Mouse (Mus musculus) lung, embryonic 15.5 days (tissue): ENCODE data around the gene Igsf8. TPM values are rescaled to one million over a fixed set of nuclear protein-coding genes. Genes with fewer than 3 reads are reported as not detected.

ENCODE experiments used
- ATAC-seq: fragments of 200-750 bp; cut with Nextera tagmentation; 2 replicates; pipeline ENCODE4 v1.8.0; 2017; ENCODE audit warnings: moderate number of reproducible peaks, borderline replicate concordance; ENCODE audit not compliant: low FRiP score, low TSS enrichment; ENCODE audit errors: extremely low read depth
- H3K27ac ChIP-seq: fragments of 300-500 bp; sonication (generic); 2 replicates; pipeline ENCODE4 v1.5.1; 2015; ENCODE audit warnings: moderate library complexity, mild to moderate bottlenecking, inconsistent platforms
- H3K27me3 ChIP-seq: fragments of 300-500 bp; sonication (generic); 2 replicates; pipeline ENCODE4 v1.6.1; 2015; ENCODE audit warnings: inconsistent platforms
- H3K36me3 ChIP-seq: fragments of 300-500 bp; sonication (generic); 2 replicates; pipeline ENCODE4 v1.6.1; 2015; ENCODE audit warnings: inconsistent platforms
- H3K4me1 ChIP-seq: fragments of 300-500 bp; sonication (generic); 2 replicates; pipeline ENCODE4 v1.6.1; 2015; ENCODE audit warnings: inconsistent platforms
- H3K4me2 ChIP-seq: fragments of 300-500 bp; sonication (generic); 2 replicates; pipeline ENCODE4 v1.6.1; 2015; ENCODE audit warnings: inconsistent platforms, mild to moderate bottlenecking, moderate library complexity
- H3K4me3 ChIP-seq: fragments of 300-500 bp; sonication (generic); 2 replicates; pipeline ENCODE4 v1.5.1; 2015; ENCODE audit warnings: mild to moderate bottlenecking, inconsistent platforms
- H3K9ac ChIP-seq: fragments of 300-500 bp; sonication (generic); 2 replicates; pipeline ENCODE4 v1.6.1; 2015; ENCODE audit warnings: inconsistent platforms
- H3K9me3 ChIP-seq: fragments of 300-500 bp; sonication (generic); 2 replicates; pipeline ENCODE4 v1.6.1; 2016; ENCODE audit warnings: inconsistent platforms
- WGBS: fragments of 180-500 bp; shearing (Covaris S2); methylation state at CpG from one replicate; pipeline ENCODE4 v1.1.7; 2015; 5-methylcytosine and 5-hydroxymethylcytosine counted together
- polyA plus RNA-seq: library from polyadenylated mRNA; unstranded; fragments of >200 nt; fragmentation: Nextera tagmentation; extraction: Ambion mirVana; gene quantifications from 2 replicates; pipeline ENCODE4 v1.2.1, GENCODE M21; 2015

Igsf8 gene
- polyA plus RNA-seq, 1 experiment from 2014 or later: 46.2 TPM

DNA sequence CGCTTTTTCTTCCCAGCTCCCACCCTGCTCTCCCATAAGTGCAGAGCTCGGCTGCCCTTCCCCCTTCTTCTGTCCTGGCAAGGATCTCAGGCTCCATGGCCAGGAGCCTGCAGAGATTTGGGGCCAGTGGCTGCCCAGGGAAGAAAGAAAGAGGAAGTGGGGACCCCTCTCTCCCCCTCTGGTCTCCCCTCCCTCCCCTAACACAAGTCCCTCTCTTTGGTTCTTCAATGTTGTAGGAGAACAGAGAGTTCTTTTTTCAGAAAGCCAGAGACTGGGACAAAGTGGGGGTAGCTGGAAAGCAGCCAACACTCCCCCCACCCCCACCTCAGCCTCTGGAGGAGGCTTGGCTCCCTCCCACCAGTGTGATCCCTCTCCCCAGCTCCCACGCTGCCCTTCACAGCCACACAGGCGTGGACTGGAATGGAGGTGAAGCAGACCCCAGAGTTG is 34.3 kb downstream of the Igsf8 start:
- Histone ChIP-seq H3K4me3 (no peak overlapping the region), H3K27me3 (no peaks in the 10 kb centered on the region), H3K27ac (peak overlapping the region; percentile 46; the same call in 1 of the 2 replicates), H3K36me3 (no peaks in the 10 kb centered on the region), H3K9ac (no peak overlapping the region), H3K4me2 (peak overlapping the region; percentile 55; the same call in 1 of the 2 replicates), H3K4me1 (peaks cover 33% of the 10 kb centered on the region), H3K9me3 (no peaks in the 10 kb centered on the region)
- WGBS: 29% methylated on average over 4 of the region's 4 CpGs
- ATAC-seq: peak; percentile 46; the same call in 1 of the 2 replicates

DNA sequence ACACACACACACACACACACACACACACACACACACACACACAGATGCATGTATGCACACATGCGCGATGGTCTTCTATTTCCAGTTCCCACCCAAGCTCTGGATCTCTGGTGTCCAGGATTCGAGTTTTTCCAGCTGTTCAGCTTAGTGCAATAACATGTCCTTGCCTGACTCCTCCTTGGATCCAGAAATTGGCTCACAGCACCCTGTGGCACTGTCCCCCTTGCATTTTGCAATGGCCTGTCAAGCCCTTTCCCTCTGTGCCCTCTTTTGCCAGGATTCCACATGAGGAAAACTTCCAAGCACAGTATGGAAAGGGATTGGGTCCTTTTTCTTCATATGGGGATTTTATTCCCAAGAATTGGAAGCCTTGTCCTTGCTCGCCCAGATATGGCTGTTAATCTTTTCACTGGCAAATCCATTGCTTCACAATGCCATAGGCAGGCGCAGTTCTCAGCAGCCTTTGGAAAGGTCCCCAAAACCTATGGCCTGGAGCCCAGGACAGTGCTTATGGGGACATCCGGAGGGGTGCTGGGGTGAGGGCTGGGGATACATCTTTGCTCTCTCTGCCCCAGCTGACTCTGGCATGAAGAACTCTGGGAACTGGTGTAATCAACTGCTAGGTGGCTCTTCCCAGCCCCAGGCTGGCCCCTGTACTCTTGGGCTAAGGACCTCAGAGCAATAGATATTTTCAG is 35.5 kb downstream of the Igsf8 start:
- Histone ChIP-seq H3K27me3 (no peaks in the 10 kb centered on the region), H3K9ac (peak overlapping the region; percentile 25), H3K4me1 (peaks cover 33% of the 10 kb centered on the region), H3K9me3 (no peaks in the 10 kb centered on the region), H3K27ac (peak overlapping the region; percentile 75), H3K4me2 (peak overlapping the region; percentile 55), H3K36me3 (no peaks in the 10 kb centered on the region), H3K4me3 (peak overlapping the region; percentile 31)
- ATAC-seq: no peak
- WGBS: 63% methylated on average over 6 of the region's 6 CpGs

DNA sequence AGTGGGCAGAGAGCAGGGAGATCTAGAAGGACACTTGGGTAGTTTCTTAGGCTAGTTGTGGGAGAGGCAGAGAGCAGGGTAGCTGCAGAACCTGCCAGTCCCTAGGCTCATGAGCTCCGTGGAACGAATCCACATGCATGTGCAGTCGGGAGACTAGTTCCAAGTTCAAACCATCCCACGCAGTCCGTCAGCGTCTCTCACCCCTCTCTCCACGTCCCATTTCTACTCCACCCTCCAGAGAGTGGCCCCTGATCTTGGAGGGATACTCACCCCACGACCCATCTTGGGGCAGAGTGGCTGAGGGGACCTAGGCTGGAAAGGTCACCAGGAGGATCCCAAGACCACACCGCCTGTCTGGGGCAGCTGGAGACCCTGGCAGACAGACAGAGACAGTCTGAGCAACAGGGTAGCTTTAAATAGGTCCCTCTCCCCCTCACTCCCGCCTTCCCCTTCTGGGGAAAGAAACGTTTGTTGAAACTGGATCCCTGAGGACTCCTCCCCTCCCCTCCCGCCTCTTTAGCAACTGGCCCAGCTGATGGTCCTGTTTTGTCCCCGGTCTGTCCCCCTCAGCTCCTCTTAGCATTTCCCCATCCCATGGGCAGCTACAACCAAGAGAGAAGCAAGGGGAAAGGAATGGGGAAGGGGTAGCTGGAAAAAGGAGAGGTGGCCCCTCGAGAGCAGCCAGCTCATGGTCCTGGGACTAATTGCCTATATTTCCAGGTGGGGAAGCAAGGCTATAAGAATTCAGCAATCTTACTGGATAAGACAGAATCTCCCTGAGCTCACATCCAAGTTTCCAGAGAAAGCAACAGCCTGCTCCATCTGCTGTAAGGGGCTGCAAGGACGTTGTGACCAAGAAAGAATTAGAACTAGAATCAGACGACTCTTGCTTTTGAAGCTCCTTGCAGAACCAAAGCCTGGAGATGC is 36.4 kb downstream of the Igsf8 start, which contains the start of gene Atp1a2:
TSS of gene Atp1a2 (minus strand) at position 454 of the 927 bp plus-strand sequence.
- peak within 1 kb of the TSS; percentile 55 for H3K4me2 ChIP-seq
- peak; percentile 65 for ATAC-seq
- H3K9me3 ChIP-seq: no peaks in the 10 kb centered on the region
- 7% methylated on average over 16 of the region's 16 CpGs for WGBS
- peak within 1 kb of the TSS; percentile 31 for H3K4me3 ChIP-seq
- peak within 1 kb of the TSS; percentile 25 for H3K9ac ChIP-seq
- no peaks in the 10 kb centered on the region for H3K36me3 ChIP-seq
- peaks cover 35% of the 10 kb centered on the region for H3K4me1 ChIP-seq
- no peaks in the 10 kb centered on the region for H3K27me3 ChIP-seq
- H3K27ac ChIP-seq: peak within 1 kb of the TSS; percentile 75

DNA sequence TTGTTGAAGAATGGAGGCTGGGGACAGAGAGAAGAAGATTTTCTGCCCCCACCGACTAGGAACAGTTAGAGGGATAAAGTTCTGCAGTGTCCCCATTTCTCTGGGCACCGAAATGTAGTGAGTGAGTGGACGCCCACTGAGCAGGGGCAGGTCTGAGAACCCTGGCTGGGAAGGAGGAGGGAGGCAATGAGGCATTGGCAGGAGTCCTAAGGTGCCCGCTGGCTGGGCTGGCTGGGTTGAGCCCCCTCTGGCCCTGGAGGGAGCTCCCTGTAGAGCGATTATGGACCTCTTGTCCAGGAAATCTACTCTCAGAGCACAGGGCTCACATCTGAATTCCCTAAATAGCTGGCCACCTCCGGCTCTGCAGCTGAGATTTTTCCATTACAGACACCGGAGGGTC is 38.1 kb downstream of the Igsf8 start:
- H3K27me3 ChIP-seq: no peaks in the 10 kb centered on the region
- H3K4me1 ChIP-seq: peaks cover 37% of the 10 kb centered on the region
- WGBS: 64% methylated on average over 7 of the region's 7 CpGs
- H3K27ac ChIP-seq: no peak overlapping the region
- no peak overlapping the region for H3K4me3 ChIP-seq
- no peaks in the 10 kb centered on the region for H3K36me3 ChIP-seq
- H3K9me3 ChIP-seq: no peaks in the 10 kb centered on the region
- no peak for ATAC-seq
- no peak overlapping the region for H3K4me2 ChIP-seq
- H3K9ac ChIP-seq: no peak overlapping the region

DNA sequence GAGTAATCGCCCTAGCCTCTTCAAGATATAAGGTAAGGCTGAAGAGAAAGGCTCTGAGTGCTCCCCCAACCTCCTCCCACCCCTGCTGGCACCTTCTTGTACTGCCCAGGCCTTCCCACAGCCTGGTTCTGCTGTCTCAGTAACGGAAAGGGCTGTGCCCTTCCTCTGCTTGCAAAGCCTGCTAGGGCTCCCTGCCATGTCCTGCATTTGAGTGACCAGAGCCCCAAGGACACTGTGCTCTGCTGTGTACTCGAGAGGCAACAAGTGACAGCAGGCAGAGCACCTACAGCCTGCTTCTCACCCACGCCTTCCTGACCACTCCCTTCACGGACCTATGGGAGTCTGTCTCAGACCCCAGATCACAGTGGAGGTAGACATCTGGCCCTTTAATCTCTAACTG is 38.8 kb downstream of the Igsf8 start:
- no peak overlapping the region for H3K4me3 ChIP-seq
- WGBS: 69% methylated on average over 5 of the region's 5 CpGs
- no peak overlapping the region for H3K9ac ChIP-seq
- H3K36me3 ChIP-seq: no peaks in the 10 kb centered on the region
- peaks cover 33% of the 10 kb centered on the region for H3K4me1 ChIP-seq
- no peaks in the 10 kb centered on the region for H3K9me3 ChIP-seq
- H3K27ac ChIP-seq: no peak overlapping the region
- no peak for ATAC-seq
- no peak overlapping the region for H3K4me2 ChIP-seq
- H3K27me3 ChIP-seq: no peaks in the 10 kb centered on the region

DNA sequence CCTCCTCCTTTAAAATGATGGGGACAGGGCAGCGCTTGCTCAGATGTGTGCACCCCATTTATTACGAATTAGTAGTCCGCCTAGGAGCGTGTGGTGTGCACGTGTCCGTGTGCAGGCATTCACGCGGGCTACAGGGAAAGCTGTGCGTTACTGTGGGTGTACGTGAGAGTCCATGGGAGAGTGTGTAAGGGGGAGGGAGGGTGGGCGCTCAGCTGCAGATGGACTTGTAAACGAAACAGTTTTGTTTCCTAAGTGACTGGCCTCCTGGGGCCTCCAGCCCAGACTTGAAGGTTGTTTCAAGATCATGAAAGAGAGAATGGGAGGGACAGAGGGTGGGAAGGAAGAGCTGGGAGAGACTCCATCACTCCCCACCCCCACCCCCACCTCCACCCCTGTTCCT is 39.7 kb downstream of the Igsf8 start:
- 37% methylated on average over 12 of the region's 12 CpGs for WGBS
- no peak overlapping the region for H3K9ac ChIP-seq
- no peak for ATAC-seq
- no peaks in the 10 kb centered on the region for H3K27me3 ChIP-seq
- peaks cover 24% of the 10 kb centered on the region for H3K4me1 ChIP-seq
- H3K9me3 ChIP-seq: no peaks in the 10 kb centered on the region
- no peak overlapping the region for H3K27ac ChIP-seq
- H3K4me3 ChIP-seq: no peak overlapping the region
- H3K4me2 ChIP-seq: no peak overlapping the region
- H3K36me3 ChIP-seq: no peaks in the 10 kb centered on the region

DNA sequence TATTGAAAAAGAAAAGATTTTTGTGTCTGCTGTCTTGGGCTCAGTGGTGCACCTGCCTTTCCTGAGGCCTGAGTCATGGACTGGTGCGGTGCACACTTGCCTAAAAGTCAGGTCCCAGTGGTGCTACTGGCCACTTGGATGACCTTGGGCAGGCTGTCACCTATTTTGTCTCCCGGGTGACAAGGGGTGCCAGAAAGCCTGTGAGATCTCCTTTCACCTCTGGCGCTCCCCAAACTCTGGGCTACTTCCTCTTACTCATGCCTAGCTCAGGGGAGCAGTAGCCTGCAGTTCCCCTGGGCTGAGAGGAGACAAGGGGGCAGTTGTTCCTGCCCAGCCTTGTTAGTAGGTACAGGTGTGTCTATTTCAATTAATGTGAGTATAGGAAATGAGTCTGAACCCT is 40.9 kb downstream of the Igsf8 start:
- H3K4me1 ChIP-seq: peaks cover 16% of the 10 kb centered on the region
- no peak for ATAC-seq
- H3K9me3 ChIP-seq: no peaks in the 10 kb centered on the region
- H3K27ac ChIP-seq: no peak overlapping the region
- WGBS: 52% methylated on average over 3 of the region's 3 CpGs
- no peak overlapping the region for H3K9ac ChIP-seq
- no peaks in the 10 kb centered on the region for H3K27me3 ChIP-seq
- H3K36me3 ChIP-seq: no peaks in the 10 kb centered on the region
- no peak overlapping the region for H3K4me2 ChIP-seq
- no peak overlapping the region for H3K4me3 ChIP-seq

DNA sequence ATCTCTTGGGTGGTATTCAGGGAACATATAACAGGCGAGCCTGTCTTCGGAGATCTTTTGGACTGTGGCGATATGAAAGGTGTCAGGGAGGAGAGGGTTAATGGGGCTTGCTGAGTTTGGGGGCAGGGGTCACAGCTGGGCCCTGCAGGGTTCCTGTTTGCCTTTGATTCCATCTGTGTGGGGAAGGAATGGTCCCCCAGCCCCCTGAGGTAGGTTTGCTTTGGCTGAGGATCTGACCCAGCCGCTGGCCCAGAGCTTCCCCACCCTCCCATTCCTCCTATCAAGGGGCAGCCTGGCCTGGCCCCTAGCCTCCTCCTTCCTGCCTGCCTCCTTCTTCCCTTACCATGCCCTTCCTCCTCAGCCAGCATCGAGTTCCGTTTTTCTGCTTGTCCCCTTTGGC is 41.4 kb downstream of the Igsf8 start:
- Histone ChIP-seq H3K4me3 (no peak overlapping the region), H3K27me3 (no peaks in the 10 kb centered on the region), H3K36me3 (no peaks in the 10 kb centered on the region), H3K4me2 (no peak overlapping the region), H3K27ac (no peak overlapping the region), H3K9me3 (no peaks in the 10 kb centered on the region), H3K4me1 (peaks cover 11% of the 10 kb centered on the region), H3K9ac (no peak overlapping the region)
- no peak for ATAC-seq
- 18% methylated on average over 6 of the region's 6 CpGs for WGBS

DNA sequence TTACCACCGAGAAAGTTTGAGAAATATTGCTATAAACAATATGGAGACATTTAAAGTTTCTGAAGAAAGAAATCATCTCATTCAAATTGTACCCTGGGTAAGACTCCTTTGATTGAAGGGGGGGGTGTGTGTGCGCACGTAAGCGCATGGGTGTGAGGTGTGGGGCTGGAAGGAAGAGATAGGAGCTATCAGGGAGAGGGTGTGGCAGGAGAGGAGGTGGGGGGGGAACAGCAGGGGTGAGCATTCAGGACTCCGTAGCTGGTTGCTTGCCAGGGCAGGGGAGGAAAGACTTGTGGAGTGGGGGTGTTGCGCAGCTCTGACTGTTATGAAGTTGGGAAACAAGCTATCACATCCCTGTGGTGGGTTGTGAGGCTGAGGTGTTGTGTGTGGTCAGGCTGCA is 43.0 kb downstream of the Igsf8 start:
- Histone ChIP-seq H3K9me3 (no peaks in the 10 kb centered on the region), H3K27me3 (no peaks in the 10 kb centered on the region), H3K4me2 (no peak overlapping the region), H3K27ac (no peak overlapping the region), H3K36me3 (no peaks in the 10 kb centered on the region), H3K4me3 (no peak overlapping the region), H3K9ac (no peak overlapping the region), H3K4me1 (peaks cover 20% of the 10 kb centered on the region)
- ATAC-seq: no peak
- 63% methylated on average over 6 of the region's 6 CpGs for WGBS

DNA sequence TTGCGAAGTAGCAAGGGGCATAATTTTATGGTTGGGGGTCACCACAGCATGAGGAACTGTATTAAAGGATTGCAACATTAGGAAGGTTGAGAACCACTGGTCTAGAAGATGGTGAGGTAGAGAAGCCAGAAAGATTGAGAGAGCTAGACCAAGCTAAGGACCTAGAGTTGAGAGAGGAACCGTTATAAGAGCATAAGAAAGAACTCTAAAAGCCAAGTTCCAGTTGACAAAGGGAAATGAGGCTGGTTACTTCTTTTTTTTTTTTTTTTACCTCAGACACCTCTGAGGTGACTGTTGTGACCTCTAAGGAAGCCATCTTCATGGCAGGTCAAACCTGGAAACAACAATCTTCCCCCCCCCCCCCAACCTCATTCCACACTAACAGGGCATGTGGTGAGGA is 43.7 kb downstream of the Igsf8 start:
- no peak overlapping the region for H3K4me2 ChIP-seq
- no peak for ATAC-seq
- no peaks in the 10 kb centered on the region for H3K27me3 ChIP-seq
- no peaks in the 10 kb centered on the region for H3K36me3 ChIP-seq
- H3K9ac ChIP-seq: no peak overlapping the region
- H3K4me1 ChIP-seq: peaks cover 27% of the 10 kb centered on the region
- no peaks in the 10 kb centered on the region for H3K9me3 ChIP-seq
- H3K27ac ChIP-seq: no peak overlapping the region
- 86% methylated on average over 2 of the region's 2 CpGs for WGBS
- no peak overlapping the region for H3K4me3 ChIP-seq

DNA sequence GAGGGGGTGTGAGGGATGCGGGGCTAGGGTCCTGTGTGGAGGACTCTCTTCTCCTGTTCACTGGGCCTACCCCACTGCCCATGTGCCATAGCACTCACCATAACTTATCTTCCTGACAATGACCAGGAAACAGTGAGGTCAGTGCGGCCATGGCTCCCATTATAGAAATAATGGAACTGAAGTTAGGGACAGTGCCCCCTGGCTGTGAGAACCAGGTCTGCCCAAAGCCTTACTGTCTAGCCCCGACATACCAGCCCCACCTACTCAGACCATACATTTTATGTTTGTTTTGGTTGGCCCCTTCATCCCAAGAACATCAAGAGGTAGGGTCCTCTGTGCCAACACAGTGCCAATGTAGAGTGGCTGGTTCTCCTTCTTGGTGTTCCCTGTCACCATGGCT is 44.2 kb downstream of the Igsf8 start:
- peaks cover 32% of the 10 kb centered on the region for H3K4me1 ChIP-seq
- no peak for ATAC-seq
- no peaks in the 10 kb centered on the region for H3K27me3 ChIP-seq
- no peaks in the 10 kb centered on the region for H3K36me3 ChIP-seq
- no peak overlapping the region for H3K4me2 ChIP-seq
- 74% methylated on average over 3 of the region's 3 CpGs for WGBS
- no peak overlapping the region for H3K9ac ChIP-seq
- H3K9me3 ChIP-seq: no peaks in the 10 kb centered on the region
- H3K4me3 ChIP-seq: no peak overlapping the region
- no peak overlapping the region for H3K27ac ChIP-seq

DNA sequence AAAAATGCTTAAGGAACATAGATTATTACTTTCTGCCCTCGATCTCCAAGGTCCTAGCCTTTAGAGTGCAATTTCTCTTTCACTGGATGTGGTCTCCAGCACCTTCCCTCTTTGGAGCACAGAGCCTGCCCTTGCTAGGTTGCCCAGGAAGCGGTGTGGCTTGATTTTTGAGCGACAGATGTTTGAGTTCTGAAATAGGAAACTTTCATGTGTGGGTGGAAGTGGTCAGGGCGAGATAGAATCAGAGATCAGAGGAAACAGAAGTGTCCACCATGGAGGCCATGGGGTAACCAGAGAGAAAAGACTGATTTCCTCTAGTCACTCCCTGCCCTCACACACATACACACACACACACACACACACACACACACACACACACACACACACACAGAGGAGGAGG is 44.8 kb downstream of the Igsf8 start:
- 57% methylated on average over 4 of the region's 4 CpGs for WGBS
- Histone ChIP-seq H3K4me1 (peaks cover 37% of the 10 kb centered on the region), H3K27ac (no peak overlapping the region), H3K36me3 (no peaks in the 10 kb centered on the region), H3K4me2 (no peak overlapping the region), H3K9ac (no peak overlapping the region), H3K27me3 (no peaks in the 10 kb centered on the region), H3K9me3 (no peaks in the 10 kb centered on the region), H3K4me3 (no peak overlapping the region)
- ATAC-seq: no peak
